Mouse (Mus musculus): ENCODE measurements at regions not wholly inside any gene's neighbourhood (a gene's known extent, or its start where the extent isn't known, plus 50 kb on each side); places are given as distances from the start of the nearest gene placed in this dataset.

GRCm38 (mm10) chr1:143207399-143208065 lies 432.9 kb upstream of the B3galt2 start:
- ATAC-seq (ENCODE audit: insufficient read depth, low read depth): no peak
- H3K4me1 ChIP-seq (ENCODE audit: control insufficient read depth, insufficient read depth): no peaks in the 10 kb centered on the region
- no peak overlapping the region for H3K9ac ChIP-seq (replicated peaks; ENCODE audit: low read depth, low read length)
- no peak overlapping the region for H3K4me3 ChIP-seq (ENCODE audit: low read depth, low read length)
- 80% methylated on average over 6 of the region's 6 CpGs for WGBS
- DNase-seq (ENCODE audit: low spot score): no peak
- H3K36me3 ChIP-seq (replicated peaks; ENCODE audit: control insufficient read depth, insufficient read depth, low read length): no peaks in the 10 kb centered on the region
- H3K9me3 ChIP-seq (replicated peaks; ENCODE audit: control insufficient read depth, low read length): no peaks in the 10 kb centered on the region
- TF ChIP-seq EP300 (IDR thresholded peaks at IDR 0.05; ENCODE audit: low read depth) (no peak), CTCF (IDR thresholded peaks at IDR 0.05; ENCODE audit: low read depth) (no peak)
- no peaks in the 10 kb centered on the region for H3K27me3 ChIP-seq (ENCODE audit: control insufficient read depth, insufficient read depth, low read length)
- H3K4me2 ChIP-seq (ENCODE audit: low read depth, low read length): no peak overlapping the region
- no peak overlapping the region for H3K27ac ChIP-seq (ENCODE audit: low read depth)

DNA sequence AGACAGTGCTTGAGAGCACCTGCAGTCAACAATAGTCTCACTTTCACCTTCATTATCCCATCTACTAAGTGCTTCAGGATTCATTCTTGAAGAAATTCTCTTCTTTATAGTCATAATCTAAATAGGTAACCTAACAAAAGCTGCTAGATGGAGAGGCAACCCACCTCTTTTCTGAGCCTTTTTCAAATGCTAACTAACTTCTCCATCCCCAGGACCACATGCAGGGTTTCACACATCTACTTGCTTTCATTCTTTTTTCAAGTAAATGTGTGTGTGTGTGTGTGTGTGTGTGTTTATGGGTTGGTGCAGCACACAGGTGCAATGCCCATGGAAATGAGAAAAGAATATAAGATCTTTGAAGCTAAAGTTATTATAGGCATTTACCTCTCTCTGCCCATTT lies 423.1 kb upstream of the B3galt2 start:
- Histone ChIP-seq H3K9me3 (replicated peaks; ENCODE audit: control insufficient read depth, low read length) (no peaks in the 10 kb centered on the region), H3K4me1 (ENCODE audit: control insufficient read depth, insufficient read depth) (no peaks in the 10 kb centered on the region), H3K9ac (replicated peaks; ENCODE audit: low read depth, low read length) (no peak overlapping the region), H3K27ac (ENCODE audit: low read depth) (no peak overlapping the region), H3K4me3 (ENCODE audit: low read depth, low read length) (no peak overlapping the region), H3K36me3 (replicated peaks; ENCODE audit: control insufficient read depth, insufficient read depth, low read length) (no peaks in the 10 kb centered on the region), H3K4me2 (ENCODE audit: low read depth, low read length) (no peak overlapping the region), H3K27me3 (ENCODE audit: control insufficient read depth, insufficient read depth, low read length) (no peaks in the 10 kb centered on the region)
- no peak for DNase-seq (ENCODE audit: low spot score)
- no peak for ATAC-seq (ENCODE audit: insufficient read depth, low read depth)
- TF ChIP-seq EP300 (IDR thresholded peaks at IDR 0.05; ENCODE audit: low read depth) (no peak), CTCF (IDR thresholded peaks at IDR 0.05; ENCODE audit: low read depth) (no peak)

DNA sequence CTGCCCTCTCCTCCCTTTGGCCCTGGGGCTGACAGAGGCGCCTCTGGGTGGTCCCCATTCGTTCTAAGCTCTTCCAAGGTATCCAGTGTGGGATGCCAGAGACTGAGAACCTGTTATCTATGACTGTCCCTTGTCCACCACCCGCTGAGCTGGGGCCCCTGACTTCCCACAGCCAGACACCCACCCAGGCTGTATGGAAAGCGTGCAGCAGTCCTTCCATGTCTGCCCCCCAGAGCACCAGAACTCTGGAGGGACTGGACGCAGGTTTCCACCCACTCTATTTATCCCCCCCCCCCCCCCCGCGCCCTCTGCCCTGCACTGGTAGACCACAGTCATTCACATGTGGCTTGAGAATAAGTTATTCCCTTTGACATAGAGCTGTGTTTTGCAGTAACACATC lies 408.5 kb upstream of the B3galt2 start:
- no peaks in the 10 kb centered on the region for H3K27me3 ChIP-seq (ENCODE audit: control insufficient read depth, insufficient read depth, low read length)
- no peak overlapping the region for H3K4me2 ChIP-seq (ENCODE audit: low read depth, low read length)
- ATAC-seq (ENCODE audit: insufficient read depth, low read depth) (no peak), DNase-seq (ENCODE audit: low spot score) (no peak)
- no peaks in the 10 kb centered on the region for H3K36me3 ChIP-seq (replicated peaks; ENCODE audit: control insufficient read depth, insufficient read depth, low read length)
- 83% methylated on average over 6 of the region's 7 CpGs for WGBS
- no peak for TF ChIP-seq CTCF (IDR thresholded peaks at IDR 0.05; ENCODE audit: low read depth)
- H3K9me3 ChIP-seq (replicated peaks; ENCODE audit: control insufficient read depth, low read length): no peaks in the 10 kb centered on the region; the same call in 1 of the 2 replicates
- H3K27ac ChIP-seq (ENCODE audit: low read depth): no peak overlapping the region
- no peak overlapping the region for H3K4me3 ChIP-seq (ENCODE audit: low read depth, low read length)
- no peak overlapping the region for H3K9ac ChIP-seq (replicated peaks; ENCODE audit: low read depth, low read length)
- no peaks in the 10 kb centered on the region for H3K4me1 ChIP-seq (ENCODE audit: control insufficient read depth, insufficient read depth)

GRCm38 (mm10) chr1:143258470-143259215 lies 381.8 kb upstream of the B3galt2 start:
- 60% methylated on average over 5 of the region's 5 CpGs for WGBS
- Histone ChIP-seq H3K36me3 (replicated peaks; ENCODE audit: control insufficient read depth, insufficient read depth, low read length) (no peaks in the 10 kb centered on the region), H3K4me1 (ENCODE audit: control insufficient read depth, insufficient read depth) (no peaks in the 10 kb centered on the region), H3K4me2 (ENCODE audit: low read depth, low read length) (no peak overlapping the region), H3K9me3 (replicated peaks; ENCODE audit: control insufficient read depth, low read length) (no peaks in the 10 kb centered on the region), H3K9ac (replicated peaks; ENCODE audit: low read depth, low read length) (no peak overlapping the region), H3K4me3 (ENCODE audit: low read depth, low read length) (no peak overlapping the region), H3K27ac (ENCODE audit: low read depth) (no peak overlapping the region), H3K27me3 (ENCODE audit: control insufficient read depth, insufficient read depth, low read length) (no peaks in the 10 kb centered on the region)
- ATAC-seq (ENCODE audit: insufficient read depth, low read depth): no peak
- no peak for DNase-seq (ENCODE audit: low spot score)
- TF ChIP-seq CTCF (IDR thresholded peaks at IDR 0.05; ENCODE audit: low read depth) (no peak), EP300 (IDR thresholded peaks at IDR 0.05; ENCODE audit: low read depth) (no peak)

GRCm38 (mm10) chr1:143263263-143264038 lies 377.0 kb upstream of the B3galt2 start:
- Histone ChIP-seq H3K4me3 (ENCODE audit: low read depth, low read length) (no peak overlapping the region), H3K9me3 (replicated peaks; ENCODE audit: control insufficient read depth, low read length) (no peaks in the 10 kb centered on the region), H3K4me2 (ENCODE audit: low read depth, low read length) (no peak overlapping the region), H3K27me3 (ENCODE audit: control insufficient read depth, insufficient read depth, low read length) (no peaks in the 10 kb centered on the region), H3K36me3 (replicated peaks; ENCODE audit: control insufficient read depth, insufficient read depth, low read length) (no peaks in the 10 kb centered on the region), H3K27ac (ENCODE audit: low read depth) (no peak overlapping the region), H3K9ac (replicated peaks; ENCODE audit: low read depth, low read length) (no peak overlapping the region), H3K4me1 (ENCODE audit: control insufficient read depth, insufficient read depth) (no peaks in the 10 kb centered on the region)
- DNase-seq (ENCODE audit: low spot score) (no peak), ATAC-seq (ENCODE audit: insufficient read depth, low read depth) (no peak)
- TF ChIP-seq EP300 (IDR thresholded peaks at IDR 0.05; ENCODE audit: low read depth): no peak
- no peak for TF ChIP-seq CTCF (IDR thresholded peaks at IDR 0.05; ENCODE audit: low read depth)
- 70% methylated on average over 11 of the region's 11 CpGs for WGBS
